Mouse (Mus musculus) C2C12 (cell line): ENCODE measurements around the gene Erbb2. TPM values are rescaled to one million over a fixed set of nuclear protein-coding genes. Genes with fewer than 3 reads are reported as not detected.

Source experiments
- H3K27me3 ChIP-seq: one replicate; pipeline ENCODE4 v1.6.1; 2011; ENCODE audit not compliant: control insufficient read depth, insufficient read depth, insufficient read length
- H3K36me3 ChIP-seq: one replicate; pipeline ENCODE4 v1.6.1; 2011; ENCODE audit not compliant: control insufficient read depth, insufficient read depth
- H3K4me3 ChIP-seq: one replicate; pipeline ENCODE4 v1.5.1; 2011; ENCODE audit warnings: mild to moderate bottlenecking, control low read depth; ENCODE audit not compliant: poor library complexity, insufficient read depth, severe bottlenecking
- H3K79me2 ChIP-seq: one replicate; pipeline ENCODE4 v1.6.1; 2011; ENCODE audit not compliant: control insufficient read depth, insufficient read depth
- H3K79me3 ChIP-seq: one replicate; pipeline ENCODE4 v1.6.1; 2011; ENCODE audit warnings: low read depth, control low read depth
- H3ac ChIP-seq: one replicate; pipeline ENCODE3; 2011; ENCODE audit warnings: low read depth; ENCODE audit not compliant: control insufficient read depth, insufficient read length
- CEBPB ChIP-seq: IDR thresholded peaks from one replicate; pipeline ENCODE4 v1.6.1; 2011; ENCODE audit warnings: low read depth, mild to moderate bottlenecking, control low read depth, moderate library complexity
- CTCF ChIP-seq: IDR thresholded peaks from one replicate; pipeline ENCODE4 v1.5.1; 2011; ENCODE audit not compliant: control insufficient read depth, insufficient read depth, insufficient read length
- FOSL1 ChIP-seq: IDR thresholded peaks from one replicate; pipeline ENCODE4 v1.8.0; 2011; ENCODE audit warnings: mild to moderate bottlenecking, low read length; ENCODE audit not compliant: poor library complexity, insufficient read depth, severe bottlenecking
- MAX ChIP-seq: IDR thresholded peaks from one replicate; pipeline ENCODE4 v1.6.1; 2011; ENCODE audit warnings: mild to moderate bottlenecking, control low read depth
- MYOD1 ChIP-seq: IDR thresholded peaks from one replicate; pipeline ENCODE4 v1.6.1; 2011; ENCODE audit warnings: low read depth; ENCODE audit not compliant: control insufficient read depth, insufficient read length
- MYOG ChIP-seq: IDR thresholded peaks from one replicate; pipeline ENCODE4 v1.6.1; 2011; ENCODE audit not compliant: control insufficient read depth, insufficient read length; ENCODE audit errors: extremely low read depth
- USF1 ChIP-seq: IDR thresholded peaks from one replicate; pipeline ENCODE4 v1.6.1; 2011; ENCODE audit warnings: low read depth, mild to moderate bottlenecking, control low read depth, moderate library complexity
- polyA plus RNA-seq: library from polyadenylated mRNA; unstranded; fragments of >200 nt; fragmentation: generic; extraction: Trizol; gene quantifications from one replicate; pipeline ENCODE4 v1.2.1, GENCODE M21; 2012; ENCODE audit warnings: missing spikeins

Gene Erbb2
- polyA plus RNA-seq, 1 experiment = 15.4 TPM

GRCm38 (mm10) chr11:98417074-98417473 lies 4.8 kb downstream of the Erbb2 start:
- Histone ChIP-seq H3K36me3 (peaks cover 9% of the 10 kb centered on the region), H3K79me3 (peaks cover 20% of the 10 kb centered on the region), H3K79me2 (peaks cover 47% of the 10 kb centered on the region), H3ac (no peak overlapping the region), H3K4me3 (no peak overlapping the region), H3K27me3 (no peaks in the 10 kb centered on the region)
- TF ChIP-seq USF1 (no peak), MYOD1 (no peak), CTCF (no peak), FOSL1 (no peak), CEBPB (no peak), MAX (no peak), MYOG (no peak)

- no peak for TF ChIP-seq MYOD1
- TF ChIP-seq CTCF = no peak
- TF ChIP-seq USF1 = no peak
- no peak for TF ChIP-seq MYOG
- TF ChIP-seq CEBPB = no peak
- no peak for TF ChIP-seq MAX
- TF ChIP-seq FOSL1 = no peak
- H3K36me3 ChIP-seq = peaks cover 16% of the 10 kb centered on the region
These were observed 6.0 kb downstream of the Erbb2 start for GRCm38 (mm10) chr11:98418273-98418672.

GRCm38 (mm10) chr11:98418939-98419547 lies 6.8 kb downstream of the Erbb2 start:
- Histone ChIP-seq H3K79me2 (peaks cover 31% of the 10 kb centered on the region), H3K27me3 (no peaks in the 10 kb centered on the region), H3K4me3 (no peak overlapping the region), H3K36me3 (peaks cover 17% of the 10 kb centered on the region), H3K79me3 (peaks cover 17% of the 10 kb centered on the region), H3ac (no peak overlapping the region)
- TF ChIP-seq MYOD1 = no peak
- no peak for TF ChIP-seq FOSL1
- no peak for TF ChIP-seq MAX

More at GRCm38 (mm10) chr11:98418273-98418672, 6.0 kb downstream of the Erbb2 start:
- Histone ChIP-seq H3K4me3 (no peak overlapping the region), H3K27me3 (no peaks in the 10 kb centered on the region), H3ac (no peak overlapping the region), H3K79me3 (peaks cover 17% of the 10 kb centered on the region), H3K79me2 (peaks cover 39% of the 10 kb centered on the region)

- H3K27me3 ChIP-seq = no peaks in the 10 kb centered on the region
- no peak for TF ChIP-seq MAX
- no peak for TF ChIP-seq MYOG
- TF ChIP-seq MYOD1 = no peak
- H3K4me3 ChIP-seq = no peak overlapping the region
- peaks cover 42% of the 10 kb centered on the region for H3K36me3 ChIP-seq
- no peak overlapping the region for H3ac ChIP-seq
- H3K79me2 ChIP-seq = no peaks in the 10 kb centered on the region
- H3K79me3 ChIP-seq = no peaks in the 10 kb centered on the region
These were observed 14.3 kb downstream of the Erbb2 start for GRCm38 (mm10) chr11:98426592-98426991.

- Histone ChIP-seq H3K36me3 (peaks cover 46% of the 10 kb centered on the region), H3K79me3 (no peaks in the 10 kb centered on the region), H3ac (no peak overlapping the region), H3K27me3 (no peaks in the 10 kb centered on the region), H3K4me3 (no peak overlapping the region), H3K79me2 (no peaks in the 10 kb centered on the region)
- TF ChIP-seq MYOD1 (no peak), USF1 (no peak), MYOG (no peak), FOSL1 (no peak), MAX (no peak), CTCF (no peak), CEBPB (no peak)
These were observed 16.2 kb downstream of the Erbb2 start for GRCm38 (mm10) chr11:98428436-98428835.
